Mouse (Mus musculus): ENCODE results near the gene Minpp1. TPM values are rescaled to one million over a fixed set of nuclear protein-coding genes. Genes with fewer than 3 reads are reported as not detected.
"Not testable (repeated sequence)": the region's sequence is repeated elsewhere in the genome, so short reads cannot be mapped to it uniquely, and the experiment has no call there.

The Minpp1 gene
- 10 to 100 TPM; 39.4 to 40.4 TPM for total RNA-seq (2021)
- long read RNA-seq, experiment 1, transcript Minpp1-201 (5 exons, 2,613 nt), result major isoform, 83 of 91 reads
- long read RNA-seq, experiment 1, partial matches to known transcripts, result 4 of 91 reads
- long read RNA-seq, experiment 1, other reads (novel, unspliced or antisense), result 3 of 91 reads
- long read RNA-seq, experiment 2, transcript Minpp1-201 (5 exons, 2,613 nt), result major isoform, 232 of 241 reads
- long read RNA-seq, experiment 2, partial matches to known transcripts, result 0 of 241 reads
- long read RNA-seq, experiment 2, other reads (novel, unspliced or antisense), result 9 of 241 reads

DNA sequence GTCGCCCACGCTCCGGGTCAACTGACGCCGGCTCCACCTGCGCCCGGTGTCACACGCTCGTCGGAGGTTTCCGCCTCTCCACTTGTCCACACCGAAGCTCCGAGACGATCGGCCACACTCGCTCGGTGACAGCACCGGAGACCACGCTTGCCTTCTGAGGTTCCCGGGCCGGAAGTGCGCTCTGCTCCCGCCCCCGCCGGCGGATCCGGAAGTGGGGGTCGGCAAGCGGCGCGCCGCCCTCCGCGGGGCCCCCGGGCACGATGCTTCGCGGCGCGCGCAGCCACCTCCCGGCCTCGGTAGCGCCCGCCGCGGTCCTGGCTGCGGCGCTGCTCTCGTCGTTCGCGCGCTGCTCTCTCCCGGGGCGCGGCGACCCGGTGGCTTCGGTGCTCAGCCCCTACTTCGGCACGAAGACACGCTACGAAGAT, at the start of gene Minpp1:
Minpp1 (plus strand) TSS at position 89 of the 425 bp plus-strand sequence.
- peak; percentile 70 to 73 for DNase-seq (ENCODE audit: low spot score in 2 of 2)

DNA sequence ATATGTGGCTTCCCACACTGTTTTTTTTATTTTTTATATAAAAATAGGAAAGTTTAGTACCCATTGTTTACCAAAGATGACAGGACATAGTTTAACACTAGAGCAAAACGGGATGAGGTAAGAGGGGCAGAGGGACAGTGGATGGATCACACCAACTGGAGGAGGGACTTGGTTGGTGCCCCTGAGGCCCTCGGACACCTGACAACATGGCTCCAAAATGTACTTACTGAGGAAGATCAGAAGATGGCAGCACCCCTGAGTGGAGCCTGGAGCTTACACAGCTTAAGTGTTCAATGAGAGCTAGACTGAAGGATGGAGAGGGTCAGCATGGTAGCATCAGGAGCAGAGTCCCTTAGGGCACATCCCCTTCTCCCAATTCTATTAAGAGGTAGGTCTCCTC, 46.2 kb upstream of the Minpp1 start:
- DNase-seq (ENCODE audit: low spot score in 2 of 2), result no peak

DNA sequence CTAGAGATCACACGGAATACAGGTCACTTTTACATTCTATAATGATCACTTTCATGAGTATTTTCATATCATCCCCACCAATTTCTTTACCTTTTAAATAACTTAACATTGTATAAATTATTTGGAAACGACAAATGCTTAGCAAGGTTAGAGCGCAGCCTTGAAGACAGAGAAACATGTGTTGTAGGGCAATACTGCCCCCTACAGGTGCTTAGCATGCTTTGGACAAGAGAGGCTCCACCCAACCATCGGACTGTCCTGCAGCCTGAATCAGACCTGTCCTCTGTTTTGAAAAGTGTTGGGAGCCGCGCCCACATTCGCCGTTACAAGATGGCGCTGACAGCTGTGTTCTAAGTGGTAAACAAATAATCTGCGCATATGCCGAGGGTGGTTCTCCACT, 44.0 kb upstream of the Minpp1 start:
- no peak for DNase-seq (ENCODE audit: low spot score in 2 of 2)

DNA sequence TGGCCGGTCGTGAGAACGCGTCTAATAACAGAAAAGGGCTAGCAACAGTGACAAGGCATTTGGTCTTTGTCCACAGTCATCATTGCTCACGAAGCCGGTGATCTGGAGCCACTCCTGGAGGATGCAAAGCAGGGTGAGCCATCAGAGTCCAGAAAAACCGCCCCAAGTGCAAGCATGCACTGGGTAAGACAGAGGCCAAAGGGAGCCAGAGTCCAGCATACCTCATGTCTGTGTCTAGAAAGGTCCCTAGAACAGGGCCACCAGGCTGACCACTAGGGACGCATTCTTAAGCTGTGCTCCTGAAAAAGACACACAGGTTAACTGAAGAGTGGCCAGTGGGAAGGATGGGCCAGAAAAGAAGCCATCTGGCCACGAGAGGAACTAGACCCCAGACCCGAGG, 36.6 kb upstream of the Minpp1 start:
- DNase-seq (ENCODE audit: low spot score in 2 of 2), result no peak

DNA sequence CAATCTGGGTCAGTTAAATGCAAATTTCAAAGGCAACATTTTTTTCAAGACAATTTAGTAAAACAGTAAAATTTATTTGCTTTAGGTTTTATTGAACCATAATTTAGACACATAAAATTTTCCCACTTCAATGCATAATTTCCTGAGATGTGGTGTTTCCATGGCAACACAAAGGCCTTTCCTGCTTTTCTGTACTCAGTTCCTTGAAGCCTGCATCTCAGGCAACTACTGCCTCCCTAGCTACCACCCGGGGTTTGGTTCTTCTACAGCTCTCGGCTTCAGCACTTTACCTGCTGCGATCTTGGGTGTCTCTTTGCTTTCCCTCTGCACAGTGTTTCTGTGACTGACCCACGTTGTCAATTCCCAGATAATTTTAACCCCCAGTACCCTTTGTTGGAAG, 33.3 kb upstream of the Minpp1 start:
- no peak for DNase-seq (ENCODE audit: low spot score in 2 of 2)

DNA sequence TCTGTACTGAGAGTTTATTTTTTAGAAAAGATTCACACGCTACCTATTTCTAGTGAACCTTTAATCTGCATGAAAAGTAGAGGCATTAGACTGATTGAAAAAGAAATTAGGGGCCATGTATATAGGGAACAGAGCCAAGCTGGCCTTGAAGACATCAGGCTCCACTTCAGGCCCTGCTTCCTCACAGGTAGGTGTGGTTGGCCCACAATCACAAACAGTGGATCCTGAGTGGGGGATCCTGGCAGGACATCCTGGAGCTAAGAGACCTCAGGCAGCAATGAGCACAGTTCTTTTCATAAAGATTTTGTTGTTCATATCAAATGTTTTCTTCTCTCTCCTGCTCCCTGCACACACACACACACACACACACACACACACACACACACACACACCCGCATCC, 28.8 kb upstream of the Minpp1 start:
- DNase-seq (ENCODE audit: low spot score in 2 of 2), result no peak

DNA sequence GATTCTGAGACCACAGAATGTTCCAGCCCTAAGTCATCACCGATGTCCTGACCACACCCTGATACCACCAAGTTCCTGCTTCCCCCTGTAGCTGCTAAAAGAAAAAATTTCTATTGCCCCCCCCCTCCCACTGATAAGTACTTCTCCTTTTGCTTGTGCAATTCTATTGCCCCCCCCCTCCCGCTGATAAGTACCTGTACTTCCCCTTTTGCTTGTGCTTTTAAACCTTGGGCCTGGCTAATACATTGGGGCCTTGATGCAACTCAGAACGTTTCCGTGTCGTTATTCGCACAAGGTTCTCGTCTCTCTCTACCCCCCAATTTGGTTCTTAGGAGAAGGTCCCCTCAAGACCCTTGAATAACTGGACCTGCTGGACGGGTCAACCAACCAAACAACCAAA, 27.9 kb upstream of the Minpp1 start:
- not testable (repeated sequence) for DNase-seq (ENCODE audit: low spot score in 2 of 2)

DNA sequence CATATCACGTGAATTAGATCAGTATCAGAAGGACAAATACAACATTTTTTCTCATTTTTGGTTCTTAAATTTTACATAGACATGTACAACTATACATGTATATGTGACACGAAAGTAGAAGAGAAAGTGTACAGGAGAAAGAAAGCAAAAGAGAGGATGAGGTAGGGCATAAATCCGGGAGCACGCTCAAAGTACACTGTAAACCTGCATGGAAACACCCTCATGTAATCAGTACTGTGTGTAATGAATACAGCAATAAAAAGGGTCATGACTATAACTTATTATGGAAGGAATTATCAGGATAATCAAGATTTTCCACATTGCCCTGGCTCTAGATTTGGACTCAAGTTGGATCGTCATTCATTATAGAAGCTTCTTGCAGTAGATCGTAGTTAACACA, 22.5 kb upstream of the Minpp1 start:
- no peak for DNase-seq (ENCODE audit: low spot score in 2 of 2)

DNA sequence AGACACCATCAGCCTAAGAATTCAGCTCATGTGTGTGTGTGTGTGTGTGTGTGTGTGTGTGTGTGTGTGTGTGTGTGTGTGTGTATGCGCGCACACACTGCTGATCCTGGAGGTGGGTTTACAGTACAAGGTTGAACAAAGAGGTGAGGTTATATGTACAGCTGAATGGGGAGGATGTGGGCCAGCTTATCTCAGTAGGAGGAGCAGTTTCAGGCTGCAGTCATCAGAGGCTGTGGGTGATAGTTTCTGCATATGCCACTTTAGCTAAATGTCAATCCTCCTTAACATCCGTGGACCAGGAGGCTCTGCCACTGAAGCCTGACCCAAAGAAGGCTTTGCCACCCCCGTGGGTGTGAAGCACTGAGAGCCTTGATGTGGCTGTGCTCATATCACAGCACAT, 20.3 kb upstream of the Minpp1 start:
- DNase-seq (ENCODE audit: low spot score in 2 of 2), result no peak

DNA sequence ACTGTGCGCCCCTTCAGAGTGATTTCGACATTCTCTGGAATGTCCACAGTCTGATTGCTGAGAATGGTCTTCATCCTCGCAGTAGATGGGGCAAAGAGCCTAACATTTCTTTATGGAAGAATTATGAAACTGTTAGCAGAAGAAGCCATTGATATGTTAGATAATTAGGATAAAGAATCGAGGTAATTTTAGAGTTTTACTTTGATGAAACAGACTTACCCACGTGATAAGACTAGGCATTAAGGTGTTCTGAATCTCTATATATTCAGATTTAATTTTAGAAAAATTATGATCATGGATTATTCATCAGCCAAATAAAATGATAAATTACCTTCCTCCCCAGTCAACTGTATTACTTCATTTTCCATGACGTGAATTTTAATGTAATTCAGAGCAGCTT, 19.1 kb upstream of the Minpp1 start, which contains the start of gene Rpl9-ps6:
Rpl9-ps6 (minus strand) TSS at position 101 of the 400 bp plus-strand sequence.
- no peak for DNase-seq (ENCODE audit: low spot score in 2 of 2)

DNA sequence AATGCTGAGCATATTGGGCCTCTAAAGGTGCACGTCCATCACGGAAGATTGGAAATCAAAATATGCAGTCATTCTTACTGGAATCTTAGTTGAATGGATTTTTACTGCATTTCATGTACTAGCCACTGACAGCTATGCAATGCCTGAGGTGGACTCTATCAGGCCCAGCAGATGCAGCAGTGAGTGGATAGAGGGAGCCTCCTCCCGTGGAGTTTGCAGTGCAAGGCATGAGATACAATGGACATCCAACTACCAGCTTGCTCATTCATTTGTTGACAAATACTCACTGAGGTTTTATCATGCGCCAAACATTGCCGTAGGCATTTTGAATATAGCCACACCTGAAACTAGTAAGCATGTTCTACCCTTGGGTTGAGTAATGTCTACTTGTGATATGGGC, 18.2 kb upstream of the Minpp1 start:
- DNase-seq (ENCODE audit: low spot score in 2 of 2), result no peak

DNA sequence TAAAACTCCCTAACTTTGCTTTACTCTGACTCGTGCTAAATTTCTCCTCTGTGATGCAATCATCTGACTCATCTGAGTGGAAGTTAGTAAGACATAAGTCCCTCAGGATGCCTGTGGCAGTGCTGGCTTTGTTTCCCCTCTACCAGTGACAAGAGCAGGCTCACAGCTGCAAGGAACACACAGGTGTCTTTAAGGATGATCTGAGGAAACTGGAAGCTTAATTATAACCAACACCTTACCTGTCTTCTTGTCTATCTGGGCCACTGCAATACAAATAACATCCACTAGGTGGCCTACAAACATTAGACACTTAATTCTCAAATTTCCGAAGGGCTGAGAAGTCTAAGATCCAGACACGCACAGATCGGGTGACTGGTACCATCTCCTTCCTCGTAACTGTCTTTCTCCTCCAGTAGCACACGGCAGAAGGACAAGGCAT, 15.5 kb upstream of the Minpp1 start:
- no peak for DNase-seq (ENCODE audit: low spot score in 2 of 2)

DNA sequence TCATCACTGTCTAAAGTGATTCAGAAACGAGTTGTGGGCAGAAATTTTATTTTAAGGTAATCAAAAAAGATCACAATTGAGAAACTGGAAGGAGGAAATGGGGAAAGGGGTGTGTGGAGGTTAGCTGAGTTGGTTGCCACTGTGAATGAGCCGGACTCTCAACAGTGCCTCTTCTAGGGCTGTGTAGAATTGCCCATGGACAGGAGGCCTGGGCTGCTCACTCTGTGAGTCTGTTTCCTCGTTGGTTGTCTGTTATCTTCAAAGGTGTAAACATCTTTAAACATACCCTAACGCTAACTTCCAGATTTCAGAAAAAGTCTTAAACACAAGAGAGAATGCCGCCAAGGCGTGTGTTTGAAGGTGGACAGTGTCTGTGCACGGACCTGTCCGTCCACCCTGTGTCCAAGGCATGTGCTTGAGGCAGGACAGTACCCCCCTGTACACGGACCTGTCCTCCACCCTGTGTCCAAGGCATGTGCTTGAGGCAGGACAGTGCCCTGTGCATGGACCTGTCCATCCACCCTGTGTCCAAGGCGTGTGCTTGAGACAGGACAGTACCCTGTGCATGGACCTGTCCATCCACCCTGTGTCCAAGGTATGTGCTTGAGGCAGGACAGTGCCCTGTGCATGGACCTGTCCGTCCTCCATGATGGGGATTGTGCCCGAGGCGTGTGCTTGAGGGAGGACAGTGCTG, 14.9 kb upstream of the Minpp1 start:
- DNase-seq (ENCODE audit: low spot score in 2 of 2), result no peak

DNA sequence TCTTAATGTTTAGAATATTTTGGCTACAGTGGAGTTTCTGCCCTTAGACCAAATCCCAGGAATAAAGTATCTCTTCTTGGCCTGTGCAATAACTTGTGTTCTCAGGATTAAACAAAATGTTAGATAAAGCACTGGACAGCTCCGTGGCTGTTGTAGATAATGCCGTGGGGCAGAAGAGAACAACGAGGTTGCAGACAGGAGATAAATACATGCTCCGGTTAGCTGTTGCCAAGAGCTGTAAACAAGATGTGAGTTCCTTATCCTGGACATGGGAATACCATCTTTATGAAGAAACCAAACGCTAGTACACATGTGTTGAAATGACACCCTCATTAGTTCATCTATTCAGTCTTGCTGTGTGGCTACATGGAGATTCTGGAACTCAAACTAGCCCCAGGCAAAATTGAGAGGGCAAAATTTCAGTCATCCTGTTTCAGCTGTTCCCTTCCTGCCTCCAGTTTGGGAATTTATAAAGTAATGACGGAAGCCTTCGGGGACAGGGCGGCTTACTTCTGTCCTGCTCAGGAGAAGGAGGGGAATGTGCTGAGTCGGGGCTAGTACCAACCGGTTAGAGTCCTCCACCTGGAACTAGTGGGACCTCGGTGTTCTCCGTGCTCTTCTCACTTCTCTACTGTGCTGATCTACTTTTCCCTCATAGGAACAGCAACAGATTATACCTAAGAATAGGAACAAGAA, 9.4 kb upstream of the Minpp1 start:
- DNase-seq (ENCODE audit: low spot score in 2 of 2), result no peak

DNA sequence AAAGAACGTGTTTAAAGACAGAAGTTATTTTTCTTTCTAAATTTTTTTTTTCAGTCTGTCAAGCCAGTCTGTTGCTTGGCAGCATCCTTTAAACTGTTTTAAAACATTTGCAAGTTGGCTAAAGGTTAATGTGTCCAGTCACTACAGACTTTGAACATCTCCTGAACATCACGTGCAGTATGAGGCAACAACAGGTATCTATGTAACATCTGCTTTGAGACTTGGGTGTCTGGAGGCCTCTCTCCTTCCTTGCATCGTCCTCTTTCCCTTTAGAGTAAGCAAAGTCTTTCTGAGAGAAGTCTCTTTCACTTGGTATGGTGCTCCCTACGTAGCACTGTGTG, 8.9 kb upstream of the Minpp1 start:
- DNase-seq (ENCODE audit: low spot score in 2 of 2), result no peak

DNA sequence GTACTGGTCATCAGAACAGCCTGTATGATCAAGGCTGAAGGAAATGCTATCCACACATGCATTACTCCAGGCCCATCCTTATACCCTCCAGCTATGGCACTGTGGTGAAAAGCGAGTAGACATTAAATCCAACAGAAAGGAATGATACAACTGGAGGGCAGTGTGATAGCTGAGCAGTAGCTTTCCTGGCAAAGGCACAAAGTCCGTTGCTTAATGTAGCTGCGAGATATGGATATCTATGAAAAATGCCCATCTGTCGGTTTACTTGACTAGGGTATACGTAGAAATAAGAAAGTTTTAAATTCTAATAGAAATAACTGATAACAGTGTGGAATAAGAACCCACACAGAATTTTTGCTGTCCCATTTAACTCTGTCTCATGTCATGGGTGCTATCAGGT, 5.3 kb upstream of the Minpp1 start:
- no peak for DNase-seq (ENCODE audit: low spot score in 2 of 2)

DNA sequence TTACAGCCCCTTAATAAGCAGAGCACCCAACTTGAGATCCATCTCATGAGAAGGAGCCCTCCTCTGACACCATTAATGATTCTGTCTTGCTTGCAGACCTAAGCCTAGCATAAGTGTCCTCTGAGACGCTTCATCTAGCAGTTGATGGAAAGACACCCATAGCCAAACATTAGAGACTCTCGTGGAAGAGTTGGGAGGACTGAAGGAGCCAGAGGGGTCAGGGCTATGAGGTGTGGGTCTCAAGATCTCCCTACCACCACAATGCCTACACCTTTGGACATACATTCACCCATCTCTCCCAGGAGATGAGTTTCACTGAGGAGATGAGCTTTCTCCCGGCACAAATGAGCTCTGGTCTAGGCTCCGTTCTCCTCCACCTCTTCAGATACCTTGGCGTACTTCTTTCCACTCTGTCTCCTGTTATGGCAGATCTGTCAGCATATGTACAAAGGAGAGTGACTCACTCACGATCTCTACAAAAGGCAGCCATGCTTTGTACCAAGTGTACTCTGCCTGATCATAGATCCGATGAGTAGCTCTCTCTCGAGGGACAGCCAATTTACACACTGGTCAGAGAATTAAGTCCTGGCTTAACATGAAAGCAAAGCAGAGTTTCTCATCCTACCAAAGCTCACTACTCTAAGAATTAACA, 4.7 kb upstream of the Minpp1 start:
- no peak for DNase-seq (ENCODE audit: low spot score in 2 of 2)

DNA sequence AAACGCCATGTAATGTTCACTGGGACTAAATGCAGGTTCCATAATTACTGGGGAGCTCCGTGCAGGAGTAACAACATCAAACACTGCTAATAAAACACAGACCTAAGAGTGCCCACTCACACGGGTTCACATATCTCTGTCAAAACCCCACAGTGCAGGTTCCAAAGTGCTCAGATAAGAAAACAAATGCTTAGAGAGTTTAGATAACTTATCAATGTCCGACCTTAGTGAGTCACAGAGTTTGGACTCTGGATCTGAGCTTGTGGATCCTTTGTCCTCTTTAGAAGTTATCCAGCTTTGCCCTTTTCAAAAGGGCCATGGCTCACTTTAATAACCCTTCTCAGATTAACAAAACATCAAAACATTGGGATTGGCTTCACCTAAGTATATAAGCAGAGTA, 4.1 kb upstream of the Minpp1 start:
- no peak for DNase-seq (ENCODE audit: low spot score in 2 of 2)

DNA sequence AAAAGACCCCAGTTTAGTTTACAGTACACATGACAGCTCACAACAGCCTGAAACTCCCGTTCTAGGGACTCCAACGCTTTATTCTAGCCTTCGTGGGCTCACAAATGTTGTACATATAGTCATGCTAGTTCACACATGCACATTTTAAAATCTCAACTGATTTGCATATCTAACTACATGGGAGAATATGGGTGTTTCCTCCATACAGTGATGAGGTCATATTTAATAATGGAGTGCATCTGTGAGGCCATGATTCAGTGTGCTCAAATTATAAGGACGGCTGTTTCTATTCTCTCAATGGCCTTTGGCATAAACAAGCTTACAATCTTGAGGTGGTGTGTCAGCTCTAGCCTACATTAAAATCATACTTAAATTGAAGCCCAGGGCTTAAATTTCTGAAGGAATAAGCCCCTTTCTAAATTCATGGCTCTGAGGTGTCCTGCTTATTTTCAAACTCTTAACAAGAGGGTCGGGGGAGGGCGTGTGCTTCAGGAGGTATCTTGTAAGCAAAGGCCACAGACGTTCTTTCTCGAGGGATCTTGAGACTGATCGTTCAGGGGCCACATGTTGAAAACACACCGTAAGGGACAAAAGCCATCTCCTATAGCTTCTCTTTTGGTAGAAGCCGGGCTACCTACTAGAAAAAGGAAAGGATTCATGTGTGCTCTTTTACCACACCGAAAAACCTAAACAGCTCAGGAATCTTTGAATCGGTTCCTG, 468 bp upstream of the Minpp1 start:
- no peak for DNase-seq (ENCODE audit: low spot score in 2 of 2)

DNA sequence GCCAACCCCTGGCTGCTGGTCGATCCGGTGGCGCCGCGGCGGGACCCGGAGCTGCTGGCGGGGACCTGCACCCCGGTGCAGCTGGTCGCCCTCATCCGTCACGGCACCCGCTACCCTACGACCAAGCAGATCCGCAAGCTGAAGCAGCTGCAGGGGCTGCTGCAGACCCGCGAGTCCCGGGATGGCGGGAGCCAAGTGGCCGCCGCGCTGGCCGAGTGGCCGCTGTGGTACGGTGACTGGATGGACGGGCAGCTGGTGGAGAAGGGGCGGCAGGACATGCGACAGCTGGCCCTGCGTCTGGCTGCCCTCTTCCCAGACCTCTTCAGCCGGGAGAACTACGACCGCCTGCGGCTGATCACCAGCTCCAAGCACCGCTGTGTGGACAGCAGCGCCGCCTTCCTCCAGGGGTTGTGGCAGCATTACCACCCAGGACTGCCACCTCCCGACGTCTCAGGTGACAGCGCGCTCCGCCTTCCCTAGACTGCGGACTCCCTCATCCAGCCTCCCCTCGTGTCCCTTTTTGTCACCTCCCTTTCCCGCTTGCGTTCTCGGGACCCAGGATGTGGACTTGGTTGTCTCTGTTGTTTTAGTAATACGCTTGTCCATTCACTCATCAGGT, 646 bp downstream of the Minpp1 start:
- DNase-seq (ENCODE audit: low spot score in 2 of 2), result peak; percentile 19 to 36
